Mouse (Mus musculus) megakaryocyte, embryonic 14.5 days (primary cell): Measurements from ENCODE around the gene Jam2.

Source experiments
- FLI1 ChIP-seq: IDR thresholded peaks from 2 replicates; pipeline ENCODE4 v1.6.1; 2012; ENCODE audit warnings: low read length, inconsistent platforms, mixed read lengths
- GATA1 ChIP-seq: IDR thresholded peaks from 3 replicates; pipeline ENCODE4 v1.6.1; 2012; ENCODE audit warnings: mixed read lengths, low read length, inconsistent platforms, borderline replicate concordance

GRCm38 (mm10) chr16:84806175-84806574 lies 32.3 kb downstream of the Jam2 start:
- no peak for TF ChIP-seq FLI1
- no peak for TF ChIP-seq GATA1
